Mouse (Mus musculus): ENCODE data around the gene Med25.

The Med25 gene

DNA sequence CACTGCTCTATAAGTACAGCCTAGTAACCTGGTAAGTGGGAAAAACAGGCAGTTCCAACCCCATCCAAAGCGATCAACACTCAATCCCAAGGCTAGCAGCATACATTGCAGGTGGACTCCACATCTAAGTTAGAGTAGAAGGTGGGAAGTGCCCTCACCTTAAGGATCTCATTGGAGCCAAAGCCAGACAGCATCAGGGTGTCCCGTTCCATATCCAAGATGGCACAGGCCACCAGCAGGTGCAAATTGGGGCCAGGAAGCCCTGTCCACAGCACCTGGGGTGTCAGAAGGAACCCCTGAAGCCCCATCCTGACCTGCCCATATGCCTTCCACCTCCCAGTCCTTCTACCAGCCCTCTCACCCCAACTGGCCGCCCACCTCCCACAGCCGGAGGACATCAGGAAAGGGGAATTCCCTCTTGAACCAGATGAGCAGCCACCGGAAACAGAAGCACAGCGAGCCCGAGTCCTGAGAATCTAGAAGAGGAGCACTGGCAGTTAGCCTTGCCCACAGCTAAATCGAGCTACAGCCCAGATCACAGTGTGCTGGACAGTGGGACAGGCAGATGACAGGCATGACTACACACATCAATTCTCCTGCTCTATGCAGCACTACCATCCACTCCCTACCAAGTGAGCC lies 50.6 kb downstream of the Med25 start:
- DNase-seq = no peak

DNA sequence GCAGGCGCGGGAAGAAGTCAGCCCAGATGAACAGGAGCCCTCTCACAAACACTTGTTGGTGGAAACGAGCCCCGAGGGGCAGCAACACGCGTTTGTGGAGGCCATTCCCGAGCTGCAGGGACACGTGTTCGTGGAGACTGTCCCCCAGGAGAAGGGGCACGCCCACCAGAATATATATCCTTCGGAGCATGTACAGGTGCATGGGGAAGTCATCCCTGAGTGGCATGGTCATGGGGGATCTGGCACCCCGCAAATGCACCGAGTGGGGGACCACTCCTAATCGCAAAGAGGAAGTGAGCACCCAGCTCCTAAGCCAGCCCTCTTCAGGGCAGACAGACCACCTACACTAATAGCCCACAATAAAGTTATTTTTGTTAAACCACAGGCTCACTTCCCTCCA lies 52.1 kb downstream of the Med25 start:
- no peak for DNase-seq

- DNase-seq = peak; percentile 67
These were observed 52.9 kb downstream of the Med25 start for GRCm38 (mm10) chr7:44839491-44840191.

- no peak for DNase-seq
These were observed 53.4 kb downstream of the Med25 start for GRCm38 (mm10) chr7:44839171-44839490.

DNA sequence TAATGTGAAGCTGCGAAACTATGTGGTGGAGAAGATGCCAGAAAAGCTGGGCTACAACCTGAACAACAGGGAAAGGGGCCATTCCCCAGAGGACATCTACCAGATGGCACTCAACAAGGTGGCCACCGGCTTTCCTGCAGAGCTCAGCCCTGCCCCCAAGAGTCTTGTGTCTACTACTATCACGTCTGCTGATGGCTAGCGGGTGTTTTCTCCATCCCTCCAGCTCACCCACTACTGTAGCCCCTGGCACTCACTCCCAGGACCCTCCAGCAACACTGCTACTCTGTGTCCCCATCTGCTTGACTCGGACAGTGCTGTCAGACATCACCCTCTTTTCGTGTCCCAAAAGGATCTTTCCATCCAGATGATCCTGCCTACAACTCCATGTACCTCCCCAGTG lies 54.4 kb downstream of the Med25 start:
- DNase-seq = no peak

GRCm38 (mm10) chr7:44836423-44837053 lies 56.0 kb downstream of the Med25 start:
- DNase-seq = no peak

DNA sequence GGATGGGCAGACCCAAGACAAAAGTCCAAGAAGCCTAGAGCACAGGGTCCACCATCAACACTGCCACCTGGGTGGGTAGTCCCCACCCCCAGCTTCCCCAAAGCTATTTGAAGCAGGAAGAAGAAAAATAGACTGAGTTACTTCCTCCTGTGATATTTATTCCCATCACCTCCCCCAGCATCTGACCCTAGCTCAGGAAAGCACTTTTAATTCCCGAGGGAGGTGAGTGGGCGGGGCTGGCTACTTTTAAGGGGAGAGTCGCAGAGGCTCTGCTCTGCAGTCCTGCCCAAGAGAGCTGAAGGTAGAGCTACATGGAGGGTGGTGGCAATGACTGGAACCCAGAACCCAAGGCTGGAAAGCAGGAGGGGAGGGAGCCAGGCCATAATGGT lies 56.5 kb downstream of the Med25 start:
- no peak for DNase-seq

- no peak for DNase-seq
These were observed 57.0 kb downstream of the Med25 start for GRCm38 (mm10) chr7:44835373-44836015.

GRCm38 (mm10) chr7:44832763-44833162 lies 59.7 kb downstream of the Med25 start:
- no peak for DNase-seq

DNA sequence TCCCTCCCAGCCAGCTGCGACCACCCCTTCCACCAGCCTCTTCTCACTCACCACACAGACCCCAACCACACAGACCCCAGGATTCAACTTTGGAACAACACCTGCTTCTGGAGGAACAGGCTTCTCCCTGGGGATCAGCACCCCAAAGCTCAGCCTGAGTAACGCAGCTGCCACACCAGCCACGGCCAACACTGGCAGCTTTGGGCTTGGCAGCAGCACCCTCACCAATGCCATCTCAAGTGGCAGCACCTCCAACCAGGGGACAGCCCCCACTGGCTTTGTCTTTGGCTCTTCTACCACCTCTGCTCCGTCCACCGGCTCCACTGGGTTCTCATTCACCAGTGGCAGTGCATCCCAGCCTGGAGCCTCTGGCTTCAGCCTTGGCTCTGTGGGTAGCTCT lies 63.8 kb downstream of the Med25 start:
- no peak for DNase-seq

- no peak for DNase-seq
These were observed 65.7 kb downstream of the Med25 start for GRCm38 (mm10) chr7:44826771-44827170.
